Mouse (Mus musculus): ENCODE results near the gene Pkp4. TPM values are rescaled to one million over a fixed set of nuclear protein-coding genes. Genes with fewer than 3 reads are reported as not detected.
A peak's percentile ranks its signal among the peaks of the same experiment; 100 is the strongest.

Gene Pkp4
- total RNA-seq, 2 experiments from 2014 or later = 160 to 162 TPM

DNA sequence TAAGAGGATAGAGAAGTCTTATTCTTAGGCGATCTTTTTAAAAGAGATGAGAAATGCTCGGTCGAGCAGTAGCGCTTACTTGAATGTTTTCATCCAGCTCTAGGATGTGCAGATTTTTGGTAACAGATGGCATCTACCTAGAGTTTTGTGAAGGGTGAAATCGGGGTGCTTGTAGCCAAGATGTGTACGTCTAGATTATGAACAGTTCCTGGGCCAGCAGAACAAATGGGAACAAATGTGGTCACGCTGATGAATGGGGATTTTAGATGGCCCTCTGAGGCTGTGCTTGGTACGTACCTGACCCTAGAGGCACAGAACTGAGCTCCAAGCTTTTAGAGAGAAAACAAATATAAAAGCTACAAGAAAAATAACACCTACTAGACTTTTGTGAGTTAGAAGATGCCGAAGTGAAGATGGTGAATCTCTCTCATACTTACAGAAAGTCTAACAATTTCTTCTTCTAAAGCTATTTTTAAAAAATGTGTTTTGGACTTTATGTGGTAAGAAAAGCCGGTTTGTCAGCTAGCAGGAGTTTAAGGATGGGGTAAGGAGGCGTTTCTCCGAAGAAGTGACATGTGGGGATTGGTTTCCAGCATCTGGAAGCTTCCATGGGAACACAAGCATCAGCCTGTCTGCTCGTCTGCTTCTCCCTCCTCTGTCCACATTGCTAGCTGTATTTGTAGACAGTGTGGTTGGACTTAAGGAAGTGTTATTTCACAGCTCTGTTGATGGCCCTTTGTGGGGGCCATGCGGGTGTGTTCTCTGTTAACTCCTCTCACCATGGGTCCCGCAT is 20.9 kb downstream of the Pkp4 start:
- DNase-seq = no peak
- intact Hi-C loops (cut with DNase I) = no loop called here

DNA sequence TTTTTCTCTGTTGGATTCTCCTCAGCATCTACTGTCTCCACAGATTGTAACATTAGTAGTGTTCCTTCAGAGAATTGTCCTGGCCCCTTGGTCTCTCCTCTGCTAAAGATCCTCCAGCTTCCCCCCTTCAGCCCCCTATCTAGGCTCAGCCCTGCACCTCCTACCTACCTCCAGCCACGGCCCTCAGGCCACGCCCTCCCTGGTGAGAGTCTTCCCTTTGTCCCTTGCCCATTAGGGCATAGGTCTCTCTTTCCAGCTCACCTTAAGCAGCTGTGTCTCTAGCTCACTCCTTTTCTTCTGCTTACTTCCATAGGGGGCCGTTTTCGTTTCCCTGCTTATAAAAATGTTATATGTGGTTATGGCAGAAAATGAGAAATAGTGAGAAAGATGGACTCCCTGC is 22.9 kb downstream of the Pkp4 start:
- intact Hi-C loops (cut with DNase I) = no loop called here
- DNase-seq = no peak

- no peak for DNase-seq
- intact Hi-C loops (cut with DNase I) = no loop called here
Measured at GRCm38 (mm10) chr2:59184107-59185064, 23.7 kb downstream of the Pkp4 start.

- DNase-seq = no peak
- intact Hi-C loops (cut with DNase I) = no loop called here
Measured at GRCm38 (mm10) chr2:59186122-59186521, 25.5 kb downstream of the Pkp4 start.

- intact Hi-C loops (cut with DNase I) = no loop called here
Measured at GRCm38 (mm10) chr2:59186966-59187365, 26.3 kb downstream of the Pkp4 start.

DNA sequence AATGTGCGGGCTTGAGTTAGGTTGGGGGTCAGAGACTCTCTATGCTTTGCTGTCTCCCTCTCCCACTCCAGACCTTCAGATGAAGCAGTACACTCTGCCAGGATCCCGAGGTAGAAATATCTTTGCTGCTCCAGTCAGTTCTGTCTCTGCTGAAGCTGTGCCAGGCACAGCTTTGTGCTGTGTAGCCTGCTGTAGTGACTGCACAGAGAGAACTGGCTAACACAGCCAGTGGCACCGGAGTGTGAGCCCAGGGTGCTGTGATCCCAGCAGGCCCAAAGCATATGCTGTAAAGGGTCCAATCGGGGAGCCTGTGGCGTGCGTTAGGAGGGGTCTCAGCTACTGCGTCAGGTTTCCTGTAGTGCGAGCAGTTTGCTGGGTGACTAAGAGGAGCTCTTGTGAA is 27.7 kb downstream of the Pkp4 start:
- intact Hi-C loops (cut with DNase I) = no loop called here
- no peak for DNase-seq

More at GRCm38 (mm10) chr2:59186966-59187365, 26.3 kb downstream of the Pkp4 start:
- no peak for DNase-seq

GRCm38 (mm10) chr2:59189661-59190185 is 29.1 kb downstream of the Pkp4 start:
- intact Hi-C loops (cut with DNase I) = no loop called here
- no peak for DNase-seq

- intact Hi-C loops (cut with DNase I) = no loop called here
- DNase-seq = no peak
Measured at GRCm38 (mm10) chr2:59190186-59190585, 29.5 kb downstream of the Pkp4 start.

DNA sequence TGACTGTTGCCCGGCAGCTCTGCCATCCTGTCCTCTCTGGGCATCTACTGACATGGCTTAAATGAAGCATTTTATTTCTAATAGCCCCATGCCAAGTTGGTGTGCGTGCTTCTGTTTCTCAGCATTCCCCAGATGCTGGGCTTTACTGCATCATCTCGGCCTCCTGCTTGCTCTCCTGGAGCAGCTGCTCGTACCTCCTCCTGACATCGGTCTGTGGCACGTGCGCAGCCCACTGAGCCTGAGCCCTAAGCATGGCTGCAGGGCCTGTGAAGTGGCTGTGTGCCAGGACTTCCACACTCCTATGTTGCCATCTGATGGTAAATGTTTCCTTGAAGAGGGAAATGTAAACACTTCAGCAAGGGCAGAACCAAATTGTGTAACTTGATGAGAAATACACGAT is 30.8 kb downstream of the Pkp4 start:
- intact Hi-C loops (cut with DNase I) = no loop called here
- no peak for DNase-seq

DNA sequence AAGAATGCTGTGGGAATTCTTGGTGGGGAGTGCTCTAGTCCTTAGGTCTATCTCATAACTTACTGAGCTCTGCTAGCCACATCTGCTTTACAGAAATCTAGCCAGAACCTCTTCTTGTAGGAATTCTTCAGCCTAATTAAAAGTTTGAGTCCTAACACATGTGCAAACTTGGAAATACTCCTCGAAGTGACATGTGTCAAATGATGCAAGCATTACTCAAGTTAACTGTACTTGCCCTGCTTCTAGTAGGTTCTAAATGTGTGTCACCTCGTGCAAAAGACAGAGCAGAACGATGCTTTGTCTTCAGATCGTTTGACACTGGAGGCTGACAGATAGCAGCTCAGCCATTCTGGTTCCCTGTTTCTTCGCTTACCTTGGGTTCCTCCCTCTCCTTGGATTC is 32.5 kb downstream of the Pkp4 start:
- DNase-seq = no peak
- intact Hi-C loops (cut with DNase I) = no loop called here

DNA sequence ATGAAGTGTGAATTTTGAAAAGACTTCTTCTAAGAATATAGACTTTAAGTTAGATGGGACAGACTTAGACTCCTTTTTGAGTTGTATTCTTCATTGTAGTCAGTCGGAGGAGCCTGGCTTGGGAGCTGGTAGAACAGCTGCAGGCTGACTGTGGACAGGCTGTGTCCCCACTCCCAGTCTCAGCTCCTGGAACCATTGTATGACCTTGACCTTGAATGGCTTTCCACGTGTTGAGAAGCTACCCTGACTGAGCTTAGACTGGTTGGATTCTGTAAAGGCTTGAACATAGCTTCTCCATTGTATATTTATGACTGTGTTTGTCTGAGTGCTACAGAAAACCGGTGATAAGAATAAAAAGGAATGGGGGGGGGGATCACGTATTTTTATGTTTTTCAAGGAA is 36.5 kb downstream of the Pkp4 start:
- no peak for DNase-seq
- intact Hi-C loops (cut with DNase I) = no loop called here

DNA sequence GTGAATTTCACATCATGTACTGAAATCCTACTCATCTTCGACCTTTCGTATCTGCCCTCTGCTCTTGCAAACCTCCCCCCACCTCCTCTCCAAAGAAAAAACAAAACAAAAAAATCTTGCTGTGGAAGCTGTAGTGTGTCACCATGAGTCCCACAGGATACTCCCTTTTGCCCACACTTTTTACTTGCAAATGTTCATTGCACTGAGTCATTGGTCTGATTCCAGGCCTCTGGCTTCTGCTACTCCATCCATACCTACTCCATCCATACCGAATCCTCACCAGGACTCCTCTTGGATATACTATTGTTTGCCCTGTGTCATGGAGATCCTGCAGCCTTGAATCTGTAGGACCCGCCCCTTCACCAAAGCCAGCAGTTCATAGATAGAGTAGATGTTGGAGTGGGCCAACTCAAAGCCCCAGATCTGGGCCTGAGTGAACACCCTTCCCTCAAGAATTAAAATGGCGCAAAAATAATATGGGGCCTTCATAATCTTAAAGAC is 38.9 kb downstream of the Pkp4 start:
- no peak for DNase-seq
- intact Hi-C loops (cut with DNase I) = no loop called here

DNA sequence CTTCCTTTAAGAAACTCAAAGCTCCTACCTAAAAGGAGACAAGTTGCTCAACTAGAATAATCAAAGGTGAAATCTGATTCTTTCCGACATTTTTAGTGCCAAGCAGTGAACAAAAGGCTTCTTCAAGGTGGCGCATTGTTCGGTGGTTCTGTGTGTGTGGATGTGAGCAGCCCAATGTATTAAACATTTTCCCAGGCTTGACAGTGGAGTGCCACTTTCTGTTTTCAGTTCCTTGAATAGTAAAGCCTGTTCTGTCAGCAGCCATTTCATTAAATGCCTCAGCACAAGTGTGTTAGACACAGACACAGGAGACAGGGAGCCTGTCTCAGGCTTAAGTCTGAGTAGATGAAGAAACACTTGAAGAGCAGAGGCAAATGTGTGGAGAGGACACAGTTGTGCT is 39.9 kb downstream of the Pkp4 start:
- DNase-seq = no peak
- intact Hi-C loops (cut with DNase I) = no loop called here

GRCm38 (mm10) chr2:59202930-59203329 is 42.3 kb downstream of the Pkp4 start:
- intact Hi-C loops (cut with DNase I) = no loop called here
- no peak for DNase-seq

- intact Hi-C loops (cut with DNase I) = no loop called here
- DNase-seq = no peak
Measured at GRCm38 (mm10) chr2:59203627-59204425, 43.2 kb downstream of the Pkp4 start.

DNA sequence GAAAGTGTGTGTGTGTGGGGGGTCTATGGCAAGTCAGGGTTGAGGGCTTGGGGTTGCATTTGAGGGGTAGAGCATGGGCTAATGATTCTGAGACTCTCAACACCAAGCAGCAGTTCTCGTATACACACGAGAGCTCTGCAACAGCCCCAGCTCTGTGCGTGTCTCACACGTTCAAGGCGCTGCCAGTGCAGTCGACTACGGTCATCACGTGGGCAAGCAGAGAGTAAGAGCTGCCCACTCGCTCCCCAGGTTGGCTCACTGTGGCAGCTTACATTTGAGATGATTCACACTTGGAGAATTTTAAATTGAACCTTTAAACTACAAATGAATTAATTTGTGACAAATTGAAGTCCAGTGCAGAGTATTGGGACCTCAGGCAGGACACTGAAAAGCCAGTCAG is 44.4 kb downstream of the Pkp4 start:
- DNase-seq = no peak
- intact Hi-C loops (cut with DNase I) = no loop called here

DNA sequence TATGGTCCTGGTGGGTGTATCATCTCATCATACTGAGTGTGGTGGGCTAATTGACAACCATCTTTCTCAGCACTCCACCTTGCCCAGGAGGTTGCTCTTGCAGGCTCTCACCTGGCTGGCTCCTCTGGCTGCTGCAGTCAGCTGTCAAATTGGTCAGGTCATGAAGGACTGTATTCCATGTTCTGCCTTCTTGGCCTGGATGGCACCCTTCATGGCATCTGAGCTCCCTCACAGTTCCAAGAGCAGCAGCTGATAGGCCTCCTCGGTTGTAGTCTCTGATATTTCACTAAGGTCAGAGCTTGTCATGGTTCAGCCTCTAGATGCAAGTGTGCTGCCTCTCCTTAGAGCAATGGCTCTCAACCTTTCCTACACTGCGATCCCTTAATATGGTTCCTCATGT is 45.5 kb downstream of the Pkp4 start:
- no peak for DNase-seq

DNA sequence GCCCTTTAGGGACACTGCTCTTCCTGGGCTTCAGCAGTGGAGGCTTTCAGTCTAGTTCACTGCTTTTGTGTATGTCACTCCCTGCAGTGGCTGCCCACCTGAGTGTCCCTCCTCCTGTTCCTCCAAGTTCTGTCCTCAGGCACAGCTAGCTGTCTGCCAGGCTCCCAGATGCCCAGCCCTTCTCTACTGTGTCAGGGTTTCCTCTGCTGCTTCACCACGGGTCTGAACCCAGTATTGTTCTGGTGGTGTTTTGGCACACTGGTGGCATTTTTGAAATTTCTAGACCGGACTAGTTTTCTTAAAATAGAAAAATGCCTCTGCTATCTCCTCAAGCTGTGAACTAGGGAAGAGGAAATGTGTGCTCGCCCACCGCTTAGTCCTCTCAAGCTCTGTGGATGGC is 46.6 kb downstream of the Pkp4 start:
- intact Hi-C loops (cut with DNase I) = no loop called here
- DNase-seq = peak in 1 of 2 experiments; percentile 48

More for the DNA sequence above, 45.5 kb downstream of the Pkp4 start:
- intact Hi-C loops (cut with DNase I) = no loop called here

- intact Hi-C loops (cut with DNase I) = no loop called here
- DNase-seq = no peak
Measured at GRCm38 (mm10) chr2:59207725-59208124, 47.1 kb downstream of the Pkp4 start.

GRCm38 (mm10) chr2:59208276-59208675 is 47.6 kb downstream of the Pkp4 start:
- intact Hi-C loops (cut with DNase I) = no loop called here
- no peak for DNase-seq

Data from heart, postnatal 14 days (tissue).